8 mouse cellular contexts compared by ENCODE assay signal in the genomic region with DNA sequence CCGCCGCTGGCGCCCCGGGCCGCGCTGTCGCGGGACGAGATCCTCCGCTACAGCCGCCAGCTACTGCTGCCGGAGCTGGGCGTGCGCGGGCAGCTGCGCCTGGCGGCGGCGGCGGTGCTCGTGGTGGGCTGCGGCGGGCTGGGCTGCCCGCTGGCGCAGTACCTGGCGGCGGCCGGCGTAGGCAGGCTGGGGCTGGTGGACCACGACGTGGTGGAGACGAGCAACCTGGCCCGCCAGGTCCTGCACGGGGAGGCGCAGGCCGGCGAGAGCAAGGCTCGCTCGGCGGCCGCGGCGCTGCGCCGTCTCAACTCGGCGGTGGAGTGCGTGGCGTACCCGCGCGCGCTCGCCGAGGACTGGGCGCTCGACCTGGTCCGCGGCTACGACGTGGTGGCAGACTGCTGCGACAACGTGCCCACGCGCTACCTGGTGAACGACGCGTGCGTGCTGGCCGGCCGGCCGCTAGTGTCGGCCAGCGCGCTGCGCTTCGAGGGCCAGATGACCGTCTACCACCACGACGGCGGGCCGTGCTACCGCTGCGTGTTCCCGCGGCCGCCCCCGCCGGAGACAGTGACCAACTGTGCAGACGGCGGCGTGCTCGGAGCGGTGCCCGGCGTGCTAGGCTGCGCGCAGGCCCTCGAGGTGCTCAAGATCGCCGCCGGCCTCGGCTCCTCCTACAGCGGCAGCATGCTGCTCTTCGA. TPM values are rescaled to one million over a fixed set of nuclear protein-coding genes. Genes with fewer than 3 reads are reported as not detected.
A peak's percentile ranks its signal among the peaks of the same experiment; 100 is the strongest.
DNase-seq lines count a peak whose midpoint lies in the region; ATAC-seq and TF ChIP-seq lines count a peak whose summit lies in the region.

No protein-coding gene starts in this region.

- H3K9ac ChIP-seq in embryonic facial prominence, embryonic 12.5 days, result peak overlapping the region; percentile 94
- H3K9ac ChIP-seq in hindbrain, postnatal 0 days (replicated peaks; ENCODE audit: low read length), result peak overlapping the region; percentile 98
- peak overlapping the region; percentile 96 for H3K9ac ChIP-seq in liver, postnatal 0 days (replicated peaks)
- H3K9ac ChIP-seq in neural tube, embryonic 15.5 days (replicated peaks), result peak overlapping the region; percentile 84

- peak overlapping the region; percentile 99 for H3K4me3 ChIP-seq in embryonic facial prominence, embryonic 12.5 days
- peak overlapping the region; percentile 100 for H3K4me3 ChIP-seq in hindbrain, postnatal 0 days (ENCODE audit: low read length)
- peak overlapping the region; percentile 97 for H3K4me3 ChIP-seq in liver, postnatal 0 days (ENCODE audit: low read depth, low read length)
- H3K4me3 ChIP-seq in neural tube, embryonic 15.5 days (replicated peaks), result peak overlapping the region; percentile 96

- H3K27ac ChIP-seq in embryonic facial prominence, embryonic 12.5 days, result peak overlapping the region; percentile 93
- peak overlapping the region; percentile 98 for H3K27ac ChIP-seq in hindbrain, postnatal 0 days
- peak overlapping the region; percentile 86 for H3K27ac ChIP-seq in liver, postnatal 0 days (ENCODE audit: low read depth)
- peak overlapping the region; percentile 98 for H3K27ac ChIP-seq in neural tube, embryonic 15.5 days (replicated peaks)

- ATAC-seq in embryonic facial prominence, embryonic 12.5 days (ENCODE audit: insufficient number of reproducible peaks, insufficient read depth, low FRiP score, low TSS enrichment), result peak; percentile 26; the same call in 1 of the 2 replicates
- ATAC-seq in hindbrain, postnatal 0 days, result peak; percentile 70
- peak; percentile 62 for ATAC-seq in liver, postnatal 0 days
- ATAC-seq in neural tube, embryonic 15.5 days (ENCODE audit: low FRiP score), result peak; percentile 62

- H3K27me3 ChIP-seq in embryonic facial prominence, embryonic 12.5 days, result no peaks in the 10 kb centered on the region
- H3K27me3 ChIP-seq in hindbrain, postnatal 0 days (ENCODE audit: insufficient read depth, low read length), result no peaks in the 10 kb centered on the region
- H3K27me3 ChIP-seq in liver, postnatal 0 days (ENCODE audit: insufficient read depth, low read length), result no peaks in the 10 kb centered on the region
- no peaks in the 10 kb centered on the region for H3K27me3 ChIP-seq in neural tube, embryonic 15.5 days (replicated peaks)

- WGBS in embryonic facial prominence, embryonic 12.5 days, result 3% methylated on average over 78 of the region's 105 CpGs
- WGBS in hindbrain, postnatal 0 days, result 3% methylated on average over 95 of the region's 105 CpGs
- under 1% methylated on average over 72 of the region's 105 CpGs for WGBS in liver, postnatal 0 days (ENCODE audit: insufficient replicate concordance)
- WGBS in neural tube, embryonic 15.5 days, result 2% methylated on average over 102 of the region's 105 CpGs

- peaks cover 25% of the 10 kb centered on the region for H3K4me1 ChIP-seq in embryonic facial prominence, embryonic 12.5 days
- H3K4me1 ChIP-seq in hindbrain, postnatal 0 days (ENCODE audit: insufficient read depth, low read length), result peaks cover 23% of the 10 kb centered on the region
- H3K4me1 ChIP-seq in liver, postnatal 0 days (ENCODE audit: insufficient read depth), result peaks cover 28% of the 10 kb centered on the region
- peaks cover 52% of the 10 kb centered on the region for H3K4me1 ChIP-seq in neural tube, embryonic 15.5 days

- TF ChIP-seq CTCF in hindbrain, postnatal 0 days (IDR thresholded peaks at IDR 0.05; ENCODE audit: low read depth), result no peak
- TF ChIP-seq CTCF in liver, postnatal 0 days (IDR thresholded peaks at IDR 0.05; ENCODE audit: low read depth), result no peak

- TF ChIP-seq EP300 in liver, postnatal 0 days (IDR thresholded peaks at IDR 0.05; ENCODE audit: low read depth), result no peak

- no peaks in the 10 kb centered on the region for H3K9me3 ChIP-seq in embryonic facial prominence, embryonic 12.5 days
- H3K9me3 ChIP-seq in hindbrain, postnatal 0 days (ENCODE audit: low read length), result no peaks in the 10 kb centered on the region
- no peaks in the 10 kb centered on the region for H3K9me3 ChIP-seq in liver, postnatal 0 days (ENCODE audit: low read length)
- no peaks in the 10 kb centered on the region for H3K9me3 ChIP-seq in neural tube, embryonic 15.5 days (replicated peaks)

- DNase-seq in layer of hippocampus, adult 11-12 months (ENCODE audit: low spot score), result peak; percentile 31
- DNase-seq in layer of hippocampus, postnatal 14 days (ENCODE audit: low spot score in 2 of 2), result no peak
- peak; percentile 29 for DNase-seq in adrenal gland, postnatal 10 days
- peak; percentile 54 for DNase-seq in hindbrain, postnatal 0 days (ENCODE audit: low spot score)
- DNase-seq in liver, postnatal 0 days, result no peak
- no peak for DNase-seq in urinary bladder, adult 2 months (ENCODE audit: low spot score)

- peak overlapping the region; percentile 100 for H3K4me2 ChIP-seq in embryonic facial prominence, embryonic 12.5 days (replicated peaks)
- H3K4me2 ChIP-seq in hindbrain, postnatal 0 days (ENCODE audit: low read depth, low read length), result peak overlapping the region; percentile 95
- H3K4me2 ChIP-seq in liver, postnatal 0 days (ENCODE audit: low read depth, low read length), result peak overlapping the region; percentile 98
- H3K4me2 ChIP-seq in neural tube, embryonic 15.5 days, result peak overlapping the region; percentile 99

- peaks cover 20% of the 10 kb centered on the region for H3K36me3 ChIP-seq in embryonic facial prominence, embryonic 12.5 days
- H3K36me3 ChIP-seq in hindbrain, postnatal 0 days (ENCODE audit: insufficient read depth, low read length), result peaks cover 7% of the 10 kb centered on the region; the same call in 1 of the 2 replicates
- peaks cover 9% of the 10 kb centered on the region for H3K36me3 ChIP-seq in liver, postnatal 0 days (replicated peaks; ENCODE audit: insufficient read depth, low read length)
- H3K36me3 ChIP-seq in neural tube, embryonic 15.5 days, result peaks cover 29% of the 10 kb centered on the region

RNA-seq across cellular contexts. Expression of gene Mocs3, which starts 0.5 kb away (rescaled TPM):
- total RNA-seq in layer of hippocampus, postnatal 14 days (2021), result 10 to 100 TPM; 16.7 to 17.4 TPM
- 10 to 100 TPM; 10.1 to 15.2 TPM for total RNA-seq in adrenal gland, postnatal 10 days (2021)
- polyA plus RNA-seq in embryonic facial prominence, embryonic 12.5 days (2016; fragmentation: Nextera tagmentation; extraction: Ambion mirVana), result 12.7 and 13.5 TPM in 2 replicates
- total RNA-seq in hindbrain, postnatal 0 days (2014; rRNA removed), result 24.9 and 27.0 TPM in 2 replicates
- polyA plus RNA-seq in hindbrain, postnatal 0 days (2015; fragmentation: Nextera tagmentation; extraction: Ambion mirVana), result 7.8 and 8.2 TPM in 2 replicates
- polyA plus RNA-seq in liver, postnatal 0 days (2015; fragmentation: Nextera tagmentation; extraction: Ambion mirVana), result 3.6 and 4.9 TPM in 2 replicates
- polyA plus RNA-seq in neural tube, embryonic 15.5 days (2015; fragmentation: Nextera tagmentation; extraction: Ambion mirVana), result 8.6 and 9.7 TPM in 2 replicates
- 7.9 and 9.8 TPM in 2 replicates for polyA plus RNA-seq in urinary bladder, adult 2 months (2012; rRNA removed)

RNA-seq across cellular contexts. Expression of gene Dpm1, which starts 0.5 kb away (rescaled TPM):
- 10 to 100 TPM; 64.3 to 70.6 TPM for total RNA-seq in layer of hippocampus, postnatal 14 days (2021)
- 100 to 1,000 TPM; 102 to 112 TPM for total RNA-seq in adrenal gland, postnatal 10 days (2021)
- polyA plus RNA-seq in embryonic facial prominence, embryonic 12.5 days (2016; fragmentation: Nextera tagmentation; extraction: Ambion mirVana), result 87.3 and 93.1 TPM in 2 replicates
- 82.9 and 200 TPM in 2 replicates for total RNA-seq in hindbrain, postnatal 0 days (2014; rRNA removed)
- 99.2 and 104 TPM in 2 replicates for polyA plus RNA-seq in hindbrain, postnatal 0 days (2015; fragmentation: Nextera tagmentation; extraction: Ambion mirVana)
- 87.3 and 105 TPM in 2 replicates for polyA plus RNA-seq in liver, postnatal 0 days (2015; fragmentation: Nextera tagmentation; extraction: Ambion mirVana)
- polyA plus RNA-seq in neural tube, embryonic 15.5 days (2015; fragmentation: Nextera tagmentation; extraction: Ambion mirVana), result 63.9 and 74.7 TPM in 2 replicates
- 14.9 and 19.4 TPM in 2 replicates for polyA plus RNA-seq in urinary bladder, adult 2 months (2012; rRNA removed)

RNA-seq across cellular contexts. Expression of gene Gm20716, which starts 0.8 kb away (rescaled TPM):
- 10 to 100 TPM; 25.6 to 29.5 TPM for total RNA-seq in layer of hippocampus, postnatal 14 days (2021)
- 10 to 100 TPM; 21.9 to 24.6 TPM for total RNA-seq in adrenal gland, postnatal 10 days (2021)
- polyA plus RNA-seq in embryonic facial prominence, embryonic 12.5 days (2016; fragmentation: Nextera tagmentation; extraction: Ambion mirVana), result 23.1 and 26.5 TPM in 2 replicates
- 11.7 and 15.7 TPM in 2 replicates for total RNA-seq in hindbrain, postnatal 0 days (2014; rRNA removed)
- polyA plus RNA-seq in hindbrain, postnatal 0 days (2015; fragmentation: Nextera tagmentation; extraction: Ambion mirVana), result 14.3 and 14.4 TPM in 2 replicates
- polyA plus RNA-seq in liver, postnatal 0 days (2015; fragmentation: Nextera tagmentation; extraction: Ambion mirVana), result 1.9 and 2.8 TPM in 2 replicates
- polyA plus RNA-seq in neural tube, embryonic 15.5 days (2015; fragmentation: Nextera tagmentation; extraction: Ambion mirVana), result 17.6 and 20.7 TPM in 2 replicates
- 30.3 and 39.7 TPM in 2 replicates for polyA plus RNA-seq in urinary bladder, adult 2 months (2012; rRNA removed)

RNA-seq across cellular contexts. Expression of gene Adnp, which starts 24.0 kb away (rescaled TPM):
- 10 to 100 TPM; 99.3 to 99.9 TPM for total RNA-seq in layer of hippocampus, postnatal 14 days (2021)
- total RNA-seq in adrenal gland, postnatal 10 days (2021), result 10 to 100 TPM; 47.6 to 66.2 TPM
- polyA plus RNA-seq in embryonic facial prominence, embryonic 12.5 days (2016; fragmentation: Nextera tagmentation; extraction: Ambion mirVana), result 10.9 and 20.4 TPM in 2 replicates
- total RNA-seq in hindbrain, postnatal 0 days (2014; rRNA removed), result 37.5 and 47.1 TPM in 2 replicates
- polyA plus RNA-seq in hindbrain, postnatal 0 days (2015; fragmentation: Nextera tagmentation; extraction: Ambion mirVana), result 11.1 and 14.1 TPM in 2 replicates
- polyA plus RNA-seq in liver, postnatal 0 days (2015; fragmentation: Nextera tagmentation; extraction: Ambion mirVana), result 3.5 and 4.0 TPM in 2 replicates
- polyA plus RNA-seq in neural tube, embryonic 15.5 days (2015; fragmentation: Nextera tagmentation; extraction: Ambion mirVana), result 3.4 and 7.9 TPM in 2 replicates
- polyA plus RNA-seq in urinary bladder, adult 2 months (2012; rRNA removed), result 22.3 and 22.4 TPM in 2 replicates

RNA-seq across cellular contexts. Expression of gene Kcng1, which starts 50.6 kb away (rescaled TPM):
- total RNA-seq in layer of hippocampus, postnatal 14 days (2021), result 10 to 100 TPM; 33.0 to 41.3 TPM
- under 1 TPM in 1 of 2 experiments, not detected in 1; 0.06 TPM for total RNA-seq in adrenal gland, postnatal 10 days (2021)
- 1.4 and 2.0 TPM in 2 replicates for polyA plus RNA-seq in embryonic facial prominence, embryonic 12.5 days (2016; fragmentation: Nextera tagmentation; extraction: Ambion mirVana)
- 0.32 and 0.89 TPM in 2 replicates for total RNA-seq in hindbrain, postnatal 0 days (2014; rRNA removed)
- 1.1 TPM in 2 replicates for polyA plus RNA-seq in hindbrain, postnatal 0 days (2015; fragmentation: Nextera tagmentation; extraction: Ambion mirVana)
- 0.07 TPM in 1 of 2 replicates, not detected in the other for polyA plus RNA-seq in liver, postnatal 0 days (2015; fragmentation: Nextera tagmentation; extraction: Ambion mirVana)
- polyA plus RNA-seq in neural tube, embryonic 15.5 days (2015; fragmentation: Nextera tagmentation; extraction: Ambion mirVana), result 0.95 and 1.7 TPM in 2 replicates
- polyA plus RNA-seq in urinary bladder, adult 2 months (2012; rRNA removed), result 3.4 and 16.5 TPM in 2 replicates

Comparison
In these comparisons a context has a peak if more than half of its experiments do, and no peak if none do; other contexts are left out.
1. DNase-seq: peak in layer of hippocampus, adult 11-12 months (single experiment), adrenal gland, postnatal 10 days (single experiment) and hindbrain, postnatal 0 days (single experiment); none in layer of hippocampus, postnatal 14 days (0 of 2), liver, postnatal 0 days (single experiment) and urinary bladder, adult 2 months (single experiment).
2. Peak in every context shown above with its lines, with median percentiles within 50 percentile points of each other: ATAC-seq, H3K27ac ChIP-seq, H3K4me2 ChIP-seq, H3K4me3 ChIP-seq and H3K9ac ChIP-seq.